Mouse (Mus musculus): Measurements from ENCODE around the gene Msantd2.

Gene Msantd2

GRCm38 (mm10) chr9:37488611-37489396 lies at the start of gene Msantd2:
Msantd2 (plus strand) TSS chr9:37489319.
- DNase-seq (ENCODE audit: low spot score in 2 of 2) = peak; percentile 85 to 90

- DNase-seq (ENCODE audit: low spot score in 2 of 2) = no peak
These were observed 36.7 kb upstream of the Msantd2 start for GRCm38 (mm10) chr9:37452401-37452800.

GRCm38 (mm10) chr9:37453328-37453727 lies 35.8 kb upstream of the Msantd2 start:
- DNase-seq (ENCODE audit: low spot score in 2 of 2) = no peak

DNA sequence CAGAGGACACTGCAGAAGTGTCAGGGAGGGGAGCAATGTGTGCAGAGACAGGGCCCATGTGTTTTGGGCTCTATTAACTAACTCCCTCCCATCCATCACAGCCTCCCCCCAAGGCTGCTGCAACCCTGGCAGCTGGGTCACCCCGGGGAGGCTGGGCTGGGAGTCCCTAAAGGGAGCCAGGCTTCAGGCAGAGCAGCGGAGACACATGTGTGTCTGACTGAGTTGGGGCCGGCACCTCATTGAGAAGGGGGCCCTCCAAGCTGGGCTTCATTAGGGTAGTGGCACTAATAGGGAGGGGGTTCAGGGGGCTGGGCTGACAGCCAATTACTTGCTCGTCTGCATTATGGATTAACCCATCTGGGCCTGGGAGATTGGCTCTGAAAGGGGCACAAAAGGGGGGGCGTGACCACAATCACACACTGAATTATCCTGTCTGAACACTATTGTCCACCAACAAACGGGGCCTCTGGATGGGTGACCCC lies 35.1 kb upstream of the Msantd2 start:
- no peak for DNase-seq (ENCODE audit: low spot score in 2 of 2)

DNA sequence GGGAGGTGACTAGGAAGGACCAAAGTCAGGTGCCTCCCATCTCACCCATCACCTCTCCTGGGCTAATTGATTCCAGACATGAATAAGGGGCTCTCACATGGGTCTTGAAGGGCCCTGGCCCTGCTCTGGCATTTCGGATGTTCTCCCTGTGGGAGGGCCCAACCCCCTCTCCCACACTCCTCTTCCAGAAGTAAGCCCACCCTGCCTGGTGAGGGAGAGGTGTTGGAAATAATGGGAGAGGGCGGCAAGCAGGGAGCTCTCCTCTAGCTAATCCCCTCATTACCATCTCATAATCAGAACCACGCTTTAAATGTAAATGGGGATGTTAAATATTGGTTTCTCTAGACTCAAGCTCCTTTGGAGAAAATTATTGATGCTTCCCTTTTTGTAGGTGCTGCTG lies 34.1 kb upstream of the Msantd2 start:
- DNase-seq (ENCODE audit: low spot score in 2 of 2) = no peak

DNA sequence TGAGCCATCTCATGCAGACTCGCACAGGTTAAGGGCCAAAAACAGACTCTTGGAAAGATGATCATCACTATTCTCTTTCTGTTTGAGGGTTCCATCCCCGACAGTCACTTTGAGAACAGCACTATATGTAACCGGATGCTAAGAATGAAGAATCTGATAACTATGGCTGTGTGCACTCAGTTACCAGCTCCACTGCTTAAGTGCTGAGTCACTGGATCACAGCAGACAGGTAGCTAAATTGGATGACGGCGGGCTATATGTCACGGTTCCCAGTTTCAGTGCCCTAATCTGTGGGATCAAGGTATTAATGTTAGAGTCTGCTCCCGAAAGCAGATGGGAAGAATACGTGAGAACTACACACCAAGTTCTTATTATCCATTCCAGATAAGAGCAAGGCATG lies 33.3 kb upstream of the Msantd2 start:
- DNase-seq (ENCODE audit: low spot score in 2 of 2) = no peak

DNA sequence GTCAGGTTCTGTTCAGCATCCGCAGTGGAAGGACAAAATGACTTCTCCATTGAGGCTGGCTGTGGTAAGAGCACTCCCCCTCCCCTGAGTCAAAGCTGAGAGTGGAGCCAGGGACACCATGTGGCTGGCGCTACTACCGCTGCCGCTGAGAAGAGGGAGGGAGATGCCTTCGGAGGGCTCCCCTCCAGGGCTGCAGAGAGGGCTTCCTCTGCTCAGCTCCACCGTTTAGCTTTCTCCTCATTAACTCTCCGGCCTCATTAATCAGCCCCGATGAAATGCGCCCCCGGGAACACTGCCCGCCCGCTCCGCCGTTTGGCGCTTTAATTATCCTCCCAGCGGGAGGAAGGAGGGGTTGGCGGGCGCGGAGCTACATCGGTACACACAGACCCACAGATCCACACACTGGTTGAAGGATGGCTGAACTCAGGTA lies 32.6 kb upstream of the Msantd2 start:
- no peak for DNase-seq (ENCODE audit: low spot score in 2 of 2)

DNA sequence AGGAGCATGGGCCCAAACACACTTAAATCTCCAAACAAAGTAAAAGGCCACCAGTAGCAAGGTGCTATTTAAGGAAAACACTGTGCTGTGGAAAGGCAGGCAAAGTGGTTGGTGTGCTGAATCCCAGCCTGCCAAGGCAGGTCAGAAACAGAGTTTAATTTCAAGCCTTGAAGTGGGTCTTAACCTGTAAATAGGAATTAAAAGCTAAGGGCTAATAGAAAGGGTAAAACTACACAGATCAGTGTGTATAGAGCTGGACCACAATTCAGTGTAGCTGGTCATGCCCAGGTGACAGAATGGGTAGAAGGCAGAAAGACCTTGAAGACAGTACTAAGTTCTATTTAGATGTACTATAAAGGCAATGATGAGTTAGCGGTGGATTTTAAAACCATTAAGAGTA lies 32.0 kb upstream of the Msantd2 start:
- no peak for DNase-seq (ENCODE audit: low spot score in 2 of 2)

DNA sequence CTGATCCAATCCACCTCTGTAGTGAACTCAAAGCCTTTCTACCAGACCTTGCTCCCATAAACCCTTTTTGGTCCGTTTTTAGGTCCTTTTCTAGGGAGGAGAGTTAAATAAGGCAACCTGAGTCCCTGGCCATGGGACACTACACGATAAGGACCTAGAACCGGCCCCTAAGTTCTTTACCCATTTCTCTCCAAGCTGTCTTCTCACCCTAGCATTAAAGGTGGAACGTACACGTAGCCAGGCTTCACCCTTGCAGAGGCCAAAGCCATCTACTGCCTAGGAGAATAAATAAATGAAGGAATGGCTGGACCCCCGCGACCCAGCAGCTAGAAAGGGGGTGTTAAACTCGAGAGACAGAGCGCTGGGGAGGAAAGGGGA lies 29.5 kb upstream of the Msantd2 start:
- DNase-seq (ENCODE audit: low spot score in 2 of 2) = no peak

DNA sequence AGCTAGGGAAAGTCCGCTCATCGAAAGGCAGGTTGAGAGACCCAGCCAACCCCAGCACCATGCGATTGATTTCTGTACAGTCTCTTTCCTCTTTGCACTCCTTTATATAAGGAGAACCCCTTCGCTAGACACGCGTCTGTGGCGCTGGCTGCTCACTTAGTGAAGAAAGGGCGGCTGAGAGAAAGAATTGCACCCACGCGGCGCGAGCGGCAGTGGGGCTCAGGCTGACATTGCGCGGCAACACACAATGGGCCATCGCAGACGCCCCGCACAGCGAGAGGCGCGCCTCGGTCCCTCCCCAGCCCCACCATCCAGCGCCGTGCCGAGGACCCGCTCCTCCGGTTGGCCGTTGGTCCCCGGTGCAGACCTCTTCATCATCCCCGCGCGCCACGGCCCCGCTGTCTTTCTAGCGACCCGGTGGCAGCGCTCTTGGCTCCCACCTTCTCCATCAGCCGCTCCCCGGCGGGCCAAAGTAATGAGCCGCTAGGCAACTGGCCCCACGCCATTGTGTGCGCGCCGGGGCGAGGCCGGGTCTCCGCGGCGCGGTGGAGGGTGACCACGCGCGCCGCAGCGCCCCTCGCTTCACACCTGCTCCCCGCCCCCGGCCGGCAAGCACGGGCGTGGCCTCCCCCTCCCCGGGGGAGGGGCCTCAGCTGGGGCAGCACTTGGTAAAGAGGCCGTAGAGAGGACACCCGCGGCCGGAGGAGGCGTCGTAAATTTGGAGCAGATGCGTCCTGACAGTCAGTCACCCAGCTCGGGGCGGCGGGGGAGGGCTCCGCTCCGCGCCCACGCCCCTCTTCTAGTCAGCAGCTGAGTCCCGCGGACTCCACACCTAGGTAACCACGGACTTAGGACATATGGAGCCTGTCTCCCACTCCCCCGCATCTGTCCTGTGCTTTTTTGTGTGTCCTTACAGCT lies 28.8 kb upstream of the Msantd2 start:
- no peak for DNase-seq (ENCODE audit: low spot score in 2 of 2)

DNA sequence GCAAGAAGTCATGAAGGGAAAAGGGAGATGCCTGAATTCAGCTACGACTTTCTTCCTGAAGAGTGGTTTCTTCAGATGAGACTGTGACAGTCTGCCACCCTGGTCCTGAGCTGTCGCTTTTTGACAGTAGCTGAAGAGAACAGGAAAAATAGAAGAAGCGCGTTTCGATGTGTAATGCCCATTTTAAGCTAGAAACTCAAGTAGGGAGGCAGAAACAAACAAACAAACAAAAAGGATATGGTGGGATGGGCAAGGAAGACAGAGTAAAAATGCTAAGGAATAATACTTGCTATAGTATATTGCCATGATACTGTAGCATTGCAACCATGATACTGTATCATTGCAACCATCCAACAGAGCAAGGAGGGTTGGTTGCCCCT lies 28.2 kb upstream of the Msantd2 start:
- DNase-seq (ENCODE audit: low spot score in 2 of 2) = no peak

DNA sequence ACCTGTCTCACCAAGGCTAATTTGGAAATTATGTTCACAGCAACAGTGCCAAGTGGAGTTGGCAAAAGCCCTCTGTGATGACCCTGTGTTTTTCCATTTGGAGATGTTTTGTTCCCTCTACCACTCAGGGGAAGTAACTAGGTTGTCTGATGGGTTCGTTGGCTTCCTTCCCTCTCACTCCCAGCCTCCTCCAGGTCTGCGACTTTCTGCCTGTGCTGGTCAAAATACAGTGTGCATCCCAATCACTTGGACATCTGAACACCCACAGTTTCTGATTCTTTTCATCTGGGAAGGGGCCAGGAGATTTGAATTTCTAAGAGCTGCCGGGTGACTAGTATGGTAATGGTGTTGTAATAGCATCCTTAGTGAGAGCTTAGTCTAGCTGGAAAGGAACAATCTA lies 27.5 kb upstream of the Msantd2 start:
- DNase-seq (ENCODE audit: low spot score in 2 of 2) = no peak

DNA sequence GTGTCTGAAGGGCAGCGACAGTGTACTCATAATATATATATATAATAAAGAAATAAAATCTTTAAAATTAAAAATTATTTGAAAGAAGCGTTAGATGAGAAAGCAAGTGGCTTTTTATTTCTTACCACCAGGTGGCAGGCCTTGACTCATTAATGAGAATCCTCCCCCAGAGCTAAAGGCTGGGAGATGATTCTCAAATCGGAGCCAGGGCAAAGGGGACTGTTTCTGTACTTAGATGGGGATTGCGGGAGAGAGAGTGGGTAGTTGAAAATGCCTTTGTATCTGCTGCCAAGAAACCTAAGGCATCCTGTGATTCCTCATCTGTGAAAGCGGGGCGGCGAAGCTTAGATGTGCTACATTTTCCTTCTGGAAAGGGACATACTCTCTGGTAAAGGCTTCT lies 26.4 kb upstream of the Msantd2 start:
- DNase-seq (ENCODE audit: low spot score in 2 of 2) = peak in 1 of 2 experiments; percentile 34

GRCm38 (mm10) chr9:37473611-37474125 lies 15.5 kb upstream of the Msantd2 start:
- no peak for DNase-seq (ENCODE audit: low spot score in 2 of 2)

DNA sequence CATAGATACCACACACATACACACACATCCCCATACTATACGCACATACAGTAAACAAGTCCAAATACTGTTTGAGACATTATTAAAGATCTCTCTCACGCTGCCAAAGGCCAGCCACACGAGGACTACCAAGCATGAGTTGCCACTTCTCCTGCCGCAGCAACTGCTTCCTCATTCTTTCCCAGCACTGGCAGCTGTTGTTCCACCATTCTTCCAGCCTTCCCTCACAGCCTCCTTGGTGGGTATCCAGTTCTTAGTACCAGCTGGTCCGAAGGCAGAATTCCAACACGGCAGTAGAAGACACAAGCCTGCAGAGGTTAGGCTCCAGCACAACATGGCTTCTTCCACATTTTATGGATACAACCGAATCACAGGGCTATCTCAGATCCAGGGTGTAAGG lies 14.2 kb upstream of the Msantd2 start:
- DNase-seq (ENCODE audit: low spot score in 2 of 2) = no peak

- DNase-seq (ENCODE audit: low spot score in 2 of 2) = no peak
These were observed 4.0 kb upstream of the Msantd2 start for GRCm38 (mm10) chr9:37485146-37485545.

GRCm38 (mm10) chr9:37488041-37488440 lies 1.1 kb upstream of the Msantd2 start:
- DNase-seq (ENCODE audit: low spot score in 2 of 2) = no peak

DNA sequence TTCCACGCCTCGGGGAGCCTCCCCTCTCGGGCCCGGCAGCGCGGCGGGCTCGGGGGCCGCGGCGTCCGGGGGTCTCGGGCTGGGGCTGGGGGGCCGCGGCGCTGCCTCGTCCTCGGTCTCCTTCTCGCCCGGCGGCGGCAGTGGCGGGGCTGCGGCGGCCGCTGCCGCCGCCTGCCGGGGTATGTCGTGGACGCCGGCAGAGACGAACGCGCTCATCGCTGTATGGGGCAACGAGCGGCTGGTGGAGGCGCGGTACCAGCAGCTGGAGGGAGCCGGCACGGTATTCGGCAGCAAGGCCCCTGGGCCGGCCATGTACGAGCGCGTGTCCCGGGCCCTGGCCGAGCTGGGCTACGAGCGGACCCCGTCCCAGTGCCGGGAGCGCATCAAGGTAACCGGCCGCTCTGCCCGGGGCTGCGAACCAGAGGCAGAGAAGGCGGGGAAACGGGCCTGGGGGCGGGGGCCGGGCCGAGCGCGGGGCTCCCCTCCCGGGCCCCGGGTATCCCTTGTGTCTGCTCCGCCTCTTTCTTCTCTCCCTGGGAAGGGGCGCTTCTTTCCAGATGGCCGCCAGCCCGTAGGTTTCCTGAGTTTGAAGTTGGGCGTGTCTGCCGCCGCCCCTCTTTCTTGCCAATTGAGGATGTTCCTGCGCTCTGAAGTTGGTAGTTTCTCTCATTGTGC lies 464 bp downstream of the Msantd2 start:
- DNase-seq (ENCODE audit: low spot score in 2 of 2) = peak; percentile 15 to 26

DNA sequence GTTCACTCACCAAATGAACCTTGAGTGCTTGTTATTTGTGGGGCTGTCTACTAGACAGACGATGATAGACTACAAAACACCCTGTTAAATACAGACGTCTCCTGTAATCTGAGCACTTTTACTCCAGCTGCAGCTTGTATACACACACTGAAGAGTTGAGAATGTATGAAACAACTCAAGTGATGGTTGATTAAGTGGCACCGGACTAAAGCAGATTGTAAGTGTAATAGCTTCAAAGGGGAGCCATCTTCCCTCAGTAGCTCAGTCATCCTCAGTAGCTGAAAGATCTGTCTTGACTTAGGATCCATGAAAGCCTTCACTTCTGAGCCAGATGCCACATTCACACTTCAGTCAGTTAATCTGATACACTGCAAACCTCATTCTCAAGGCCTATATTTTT lies 6.6 kb downstream of the Msantd2 start:
- DNase-seq (ENCODE audit: low spot score in 2 of 2) = no peak

GRCm38 (mm10) chr9:37496325-37496724 lies 7.2 kb downstream of the Msantd2 start:
- no peak for DNase-seq (ENCODE audit: low spot score in 2 of 2)

GRCm38 (mm10) chr9:37500201-37500600 lies 11.1 kb downstream of the Msantd2 start:
- DNase-seq (ENCODE audit: low spot score in 2 of 2) = no peak

DNA sequence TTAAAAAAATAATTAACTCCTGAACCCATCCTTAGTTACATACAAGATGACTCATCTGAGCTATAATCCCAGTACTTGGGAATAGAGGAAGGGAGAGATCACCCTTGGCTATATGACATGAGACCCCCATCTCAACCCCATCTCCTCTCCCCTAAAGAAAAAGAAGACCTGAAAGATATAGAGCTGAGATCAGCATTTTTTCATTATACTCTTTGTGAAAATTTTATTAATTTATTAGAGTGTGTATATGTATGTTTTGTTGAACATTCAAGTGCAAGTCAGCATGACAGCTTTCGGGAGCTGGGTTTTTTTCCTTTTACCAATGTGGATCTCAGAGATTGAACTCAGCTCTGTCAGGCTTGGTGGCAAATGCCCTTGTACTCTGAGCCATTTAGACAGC lies 12.1 kb downstream of the Msantd2 start:
- DNase-seq (ENCODE audit: low spot score in 2 of 2) = no peak
